Mouse (Mus musculus): ENCODE data around the gene Rassf2. TPM values are rescaled to one million over a fixed set of nuclear protein-coding genes. Genes with fewer than 3 reads are reported as not detected.

Rassf2 gene
- polyA plus RNA-seq, 1 experiment, result 9.1 TPM

DNA sequence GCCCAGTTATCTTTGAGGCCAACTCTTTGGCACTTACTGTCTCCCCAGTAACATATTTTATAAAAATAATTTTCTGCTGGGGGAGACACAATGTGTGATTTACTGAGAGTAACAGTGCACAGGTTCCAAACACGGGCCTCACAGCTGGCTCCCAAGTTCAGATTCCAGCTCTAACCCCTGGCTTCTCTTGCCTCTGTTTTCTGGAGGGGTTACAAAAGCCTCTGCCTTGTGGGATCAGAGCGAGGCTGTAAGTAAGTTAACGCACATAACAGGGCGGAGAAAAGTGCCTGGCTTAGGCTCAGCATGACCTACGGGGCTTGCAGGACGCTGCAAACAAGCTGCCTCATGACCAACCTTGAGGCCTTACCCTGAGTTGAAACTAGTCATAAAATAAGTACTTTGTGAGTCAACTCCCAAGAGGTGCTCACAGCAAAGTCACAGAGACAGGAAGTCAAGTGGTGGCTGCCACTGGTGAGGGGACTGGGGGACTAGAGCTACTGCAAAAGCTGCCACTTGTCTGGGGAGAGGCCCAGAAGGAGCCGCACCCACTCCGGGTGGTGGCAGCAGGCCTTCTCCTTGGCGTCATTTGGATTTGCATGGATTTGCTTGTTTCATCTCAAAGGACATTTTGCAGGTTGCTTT, 25.4 kb downstream of the Rassf2 start:
- H3K4me1 ChIP-seq (ENCODE audit: control insufficient read depth, insufficient read depth, low read length), result peaks cover 11% of the 10 kb centered on the region
- no peaks in the 10 kb centered on the region for H3K27me3 ChIP-seq (ENCODE audit: control insufficient read depth, insufficient read depth, low read length)
- H3K27ac ChIP-seq (ENCODE audit: control insufficient read depth, insufficient read depth, low read depth, low read length), result no peak overlapping the region
- H3K36me3 ChIP-seq (ENCODE audit: control insufficient read depth, insufficient read depth, low read length), result no peaks in the 10 kb centered on the region
- no peak overlapping the region for H3K4me3 ChIP-seq (ENCODE audit: control insufficient read depth, low read depth, low read length)
- TF ChIP-seq POLR2A (IDR thresholded peaks at IDR 0.05; ENCODE audit: control insufficient read depth, low read depth, low read length), result no peak
- TF ChIP-seq CTCF (IDR thresholded peaks at IDR 0.05; ENCODE audit: control insufficient read depth, insufficient read depth, insufficient replicate concordance, low read depth, low read length), result no peak

DNA sequence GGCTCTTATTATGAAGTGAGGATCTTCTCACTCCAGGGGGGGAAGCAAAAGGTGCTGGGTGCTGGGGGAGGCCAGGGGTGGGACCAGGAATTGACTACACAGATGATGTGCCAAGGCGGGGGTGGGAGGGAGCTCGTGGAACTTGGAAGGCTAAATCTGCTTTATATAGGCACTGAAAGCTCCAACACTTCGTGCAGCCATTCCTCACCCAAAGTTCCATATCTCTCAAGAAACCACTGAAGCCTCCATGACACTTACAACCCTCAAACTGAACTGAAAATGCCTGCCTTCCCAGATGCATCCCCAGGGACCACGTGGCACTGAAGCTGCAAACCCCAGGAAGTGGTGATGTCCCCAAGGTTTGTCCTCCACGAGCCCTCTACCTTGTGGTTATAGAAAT, 26.1 kb downstream of the Rassf2 start:
- no peak overlapping the region for H3K27ac ChIP-seq (ENCODE audit: control insufficient read depth, insufficient read depth, low read depth, low read length)
- H3K4me3 ChIP-seq (ENCODE audit: control insufficient read depth, low read depth, low read length), result no peak overlapping the region
- TF ChIP-seq CTCF (IDR thresholded peaks at IDR 0.05; ENCODE audit: control insufficient read depth, insufficient read depth, insufficient replicate concordance, low read depth, low read length) (no peak), POLR2A (IDR thresholded peaks at IDR 0.05; ENCODE audit: control insufficient read depth, low read depth, low read length) (no peak)
- no peaks in the 10 kb centered on the region for H3K36me3 ChIP-seq (ENCODE audit: control insufficient read depth, insufficient read depth, low read length)
- no peaks in the 10 kb centered on the region for H3K27me3 ChIP-seq (ENCODE audit: control insufficient read depth, insufficient read depth, low read length)
- H3K4me1 ChIP-seq (ENCODE audit: control insufficient read depth, insufficient read depth, low read length), result peaks cover 11% of the 10 kb centered on the region

DNA sequence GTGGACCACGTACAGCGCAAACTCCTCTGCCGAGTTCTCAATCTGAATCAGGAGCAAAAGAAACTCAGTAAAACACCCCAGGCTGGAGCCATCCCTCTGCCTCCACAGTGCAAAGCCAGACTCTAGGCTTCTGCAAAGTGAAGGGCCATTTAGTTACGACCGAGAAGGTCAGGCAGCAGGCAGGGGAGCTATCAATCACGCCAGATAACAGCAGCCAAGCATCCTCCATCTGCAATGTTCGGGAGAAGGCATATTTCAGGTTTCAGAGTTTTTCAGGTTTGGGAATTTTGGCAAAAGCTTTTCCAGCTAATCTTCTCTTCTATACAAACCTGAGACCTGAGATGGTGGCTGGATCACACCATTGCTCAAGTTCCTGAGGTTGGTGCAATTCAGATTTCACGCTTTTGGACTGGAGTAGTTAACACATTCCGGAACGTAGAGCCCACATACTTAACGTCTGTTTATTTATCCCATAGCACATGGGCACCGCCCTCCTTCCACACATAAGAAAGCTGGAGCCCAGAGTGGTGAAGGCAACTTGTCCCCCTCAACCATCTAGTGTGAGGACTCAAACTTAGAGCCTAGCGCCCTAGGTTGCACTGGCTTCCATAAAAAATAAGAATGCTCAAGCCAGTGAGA, 28.2 kb downstream of the Rassf2 start:
- H3K27me3 ChIP-seq (ENCODE audit: control insufficient read depth, insufficient read depth, low read length), result no peaks in the 10 kb centered on the region
- TF ChIP-seq CTCF (IDR thresholded peaks at IDR 0.05; ENCODE audit: control insufficient read depth, insufficient read depth, insufficient replicate concordance, low read depth, low read length), result no peak
- no peak for TF ChIP-seq POLR2A (IDR thresholded peaks at IDR 0.05; ENCODE audit: control insufficient read depth, low read depth, low read length)
- no peak overlapping the region for H3K27ac ChIP-seq (ENCODE audit: control insufficient read depth, insufficient read depth, low read depth, low read length)
- no peaks in the 10 kb centered on the region for H3K36me3 ChIP-seq (ENCODE audit: control insufficient read depth, insufficient read depth, low read length)
- peaks cover 6% of the 10 kb centered on the region for H3K4me1 ChIP-seq (ENCODE audit: control insufficient read depth, insufficient read depth, low read length)
- H3K4me3 ChIP-seq (ENCODE audit: control insufficient read depth, low read depth, low read length), result no peak overlapping the region

DNA sequence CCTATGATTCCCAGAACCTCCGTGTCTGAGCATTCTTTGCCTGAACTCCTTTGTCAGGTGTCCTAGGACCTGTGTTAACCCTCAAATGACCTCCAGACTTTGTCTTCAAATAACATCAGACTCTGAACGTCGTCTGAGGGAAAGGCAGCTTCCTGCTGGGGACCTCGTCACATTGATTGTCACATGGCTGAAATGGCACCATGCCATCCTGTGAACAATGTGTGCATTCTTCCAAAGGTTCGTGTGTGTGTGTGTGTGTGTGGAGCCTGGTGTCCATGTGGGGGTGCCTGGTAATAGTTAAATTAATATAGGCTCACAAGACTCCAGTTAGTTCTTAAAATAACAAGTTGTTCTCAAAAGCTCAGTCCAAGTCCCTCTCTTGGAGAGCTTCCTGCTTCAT, 32.7 kb downstream of the Rassf2 start:
- no peaks in the 10 kb centered on the region for H3K36me3 ChIP-seq (ENCODE audit: control insufficient read depth, insufficient read depth, low read length)
- H3K27ac ChIP-seq (ENCODE audit: control insufficient read depth, insufficient read depth, low read depth, low read length), result no peak overlapping the region
- H3K4me3 ChIP-seq (ENCODE audit: control insufficient read depth, low read depth, low read length), result no peak overlapping the region
- TF ChIP-seq CTCF (IDR thresholded peaks at IDR 0.05; ENCODE audit: control insufficient read depth, insufficient read depth, insufficient replicate concordance, low read depth, low read length) (no peak), POLR2A (IDR thresholded peaks at IDR 0.05; ENCODE audit: control insufficient read depth, low read depth, low read length) (no peak)
- no peaks in the 10 kb centered on the region for H3K4me1 ChIP-seq (ENCODE audit: control insufficient read depth, insufficient read depth, low read length)
- no peaks in the 10 kb centered on the region for H3K27me3 ChIP-seq (ENCODE audit: control insufficient read depth, insufficient read depth, low read length)

DNA sequence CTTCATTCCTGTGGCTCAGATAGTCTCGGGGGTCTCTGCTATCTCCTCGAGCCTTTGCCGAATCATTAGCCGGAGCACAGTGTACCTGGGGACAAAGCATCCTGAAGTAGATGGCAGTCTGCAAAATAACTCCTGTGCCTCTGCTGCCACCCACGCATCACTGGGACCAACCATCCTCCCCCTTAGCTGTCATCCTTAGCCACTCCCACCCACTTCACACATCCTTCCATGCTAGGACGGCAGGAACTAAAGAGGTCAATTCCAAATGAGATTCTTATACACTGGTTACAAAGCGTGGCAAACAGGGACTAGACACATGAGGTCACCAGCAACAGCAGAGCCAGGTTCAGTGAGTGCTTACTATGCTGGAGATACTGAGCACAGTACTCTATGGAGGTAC, 33.7 kb downstream of the Rassf2 start:
- no peak overlapping the region for H3K27ac ChIP-seq (ENCODE audit: control insufficient read depth, insufficient read depth, low read depth, low read length)
- no peak for TF ChIP-seq POLR2A (IDR thresholded peaks at IDR 0.05; ENCODE audit: control insufficient read depth, low read depth, low read length)
- TF ChIP-seq CTCF (IDR thresholded peaks at IDR 0.05; ENCODE audit: control insufficient read depth, insufficient read depth, insufficient replicate concordance, low read depth, low read length), result no peak
- H3K36me3 ChIP-seq (ENCODE audit: control insufficient read depth, insufficient read depth, low read length), result no peaks in the 10 kb centered on the region
- H3K4me3 ChIP-seq (ENCODE audit: control insufficient read depth, low read depth, low read length), result no peak overlapping the region
- no peaks in the 10 kb centered on the region for H3K27me3 ChIP-seq (ENCODE audit: control insufficient read depth, insufficient read depth, low read length)
- no peaks in the 10 kb centered on the region for H3K4me1 ChIP-seq (ENCODE audit: control insufficient read depth, insufficient read depth, low read length)

DNA sequence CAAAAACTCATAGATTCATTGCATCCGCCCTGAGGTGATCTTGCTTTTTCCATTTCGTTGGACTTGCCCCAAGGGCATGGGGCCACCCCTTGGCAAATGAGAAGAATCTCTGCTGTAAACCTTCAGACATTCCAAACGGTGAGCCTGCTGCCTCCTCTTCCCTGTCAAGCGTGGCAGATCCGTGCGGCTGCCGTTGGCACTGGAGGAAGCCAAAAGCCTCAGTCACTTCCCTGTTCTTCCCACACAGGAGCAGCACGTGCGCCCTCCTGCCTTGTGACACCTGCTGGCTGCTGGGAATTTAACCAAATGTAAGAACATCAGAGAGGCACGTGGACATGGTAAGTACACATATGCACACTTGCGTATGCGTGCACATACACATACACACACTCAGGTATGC, 34.3 kb downstream of the Rassf2 start:
- no peak for TF ChIP-seq CTCF (IDR thresholded peaks at IDR 0.05; ENCODE audit: control insufficient read depth, insufficient read depth, insufficient replicate concordance, low read depth, low read length)
- TF ChIP-seq POLR2A (IDR thresholded peaks at IDR 0.05; ENCODE audit: control insufficient read depth, low read depth, low read length), result no peak
- Histone ChIP-seq H3K4me1 (ENCODE audit: control insufficient read depth, insufficient read depth, low read length) (no peaks in the 10 kb centered on the region), H3K4me3 (ENCODE audit: control insufficient read depth, low read depth, low read length) (no peak overlapping the region), H3K27ac (ENCODE audit: control insufficient read depth, insufficient read depth, low read depth, low read length) (no peak overlapping the region), H3K27me3 (ENCODE audit: control insufficient read depth, insufficient read depth, low read length) (no peaks in the 10 kb centered on the region), H3K36me3 (ENCODE audit: control insufficient read depth, insufficient read depth, low read length) (no peaks in the 10 kb centered on the region)

DNA sequence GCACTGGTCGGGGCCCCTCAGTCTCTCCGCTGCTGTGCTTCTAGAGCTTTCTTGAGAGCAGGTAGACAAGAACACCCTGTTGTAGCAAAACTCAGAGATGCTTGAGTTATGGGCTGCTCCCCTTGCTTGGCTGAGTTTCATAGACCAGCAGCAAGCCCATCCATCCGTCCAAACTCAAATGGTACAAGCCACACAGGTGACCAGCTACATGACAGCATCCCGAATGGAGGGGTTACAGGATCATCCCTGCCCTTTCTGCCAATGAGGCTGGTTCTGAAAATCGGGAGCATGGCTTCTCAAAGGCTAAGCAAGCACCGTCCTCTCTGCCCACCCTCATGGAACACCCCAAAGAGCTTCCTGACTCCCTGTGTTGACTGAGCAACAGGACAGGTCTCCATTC, 35.1 kb downstream of the Rassf2 start:
- no peaks in the 10 kb centered on the region for H3K36me3 ChIP-seq (ENCODE audit: control insufficient read depth, insufficient read depth, low read length)
- H3K27me3 ChIP-seq (ENCODE audit: control insufficient read depth, insufficient read depth, low read length), result no peaks in the 10 kb centered on the region
- TF ChIP-seq POLR2A (IDR thresholded peaks at IDR 0.05; ENCODE audit: control insufficient read depth, low read depth, low read length) (no peak), CTCF (IDR thresholded peaks at IDR 0.05; ENCODE audit: control insufficient read depth, insufficient read depth, insufficient replicate concordance, low read depth, low read length) (no peak)
- no peak overlapping the region for H3K4me3 ChIP-seq (ENCODE audit: control insufficient read depth, low read depth, low read length)
- no peaks in the 10 kb centered on the region for H3K4me1 ChIP-seq (ENCODE audit: control insufficient read depth, insufficient read depth, low read length)
- H3K27ac ChIP-seq (ENCODE audit: control insufficient read depth, insufficient read depth, low read depth, low read length), result no peak overlapping the region

Measured in testis, adult 2 months (tissue).